Mouse (Mus musculus) megakaryocyte, embryonic 14.5 days (primary cell): ENCODE measurements around the gene Gja5. TPM values are rescaled to one million over a fixed set of nuclear protein-coding genes. Genes with fewer than 3 reads are reported as not detected.

Source experiments
- H3K27me3 ChIP-seq: replicated peaks from 2 replicates; pipeline ENCODE3; 2012; ENCODE audit warnings: inconsistent platforms
- H3K36me3 ChIP-seq: replicated peaks from 2 replicates; pipeline ENCODE3; 2012; ENCODE audit warnings: low read length, inconsistent platforms, mixed read lengths
- H3K4me1 ChIP-seq: 2 replicates; pipeline ENCODE4 v1.6.1; 2012; ENCODE audit warnings: inconsistent platforms
- H3K4me3 ChIP-seq: replicated peaks from 2 replicates; pipeline ENCODE3; 2012; ENCODE audit warnings: moderate library complexity, mild to moderate bottlenecking, inconsistent platforms
- H3K9me3 ChIP-seq: 2 replicates; pipeline ENCODE4 v1.6.1; 2012; ENCODE audit warnings: inconsistent platforms
- FLI1 ChIP-seq: IDR thresholded peaks from 2 replicates; pipeline ENCODE4 v1.6.1; 2012; ENCODE audit warnings: low read length, inconsistent platforms, mixed read lengths
- GATA1 ChIP-seq: IDR thresholded peaks from 3 replicates; pipeline ENCODE4 v1.6.1; 2012; ENCODE audit warnings: mixed read lengths, low read length, inconsistent platforms, borderline replicate concordance
- polyA plus RNA-seq: library from polyadenylated mRNA; stranded (reverse); fragments of >175 nt; gene quantifications from 2 replicates; pipeline ENCODE4 v1.2.3, GENCODE M21; 2012; ENCODE audit warnings: low replicate concordance; ENCODE audit not compliant: insufficient read depth

Gja5 gene
- polyA plus RNA-seq, 1 experiment = not detected

GRCm38 (mm10) chr3:96963088-96964034, 58.9 kb downstream of the Gja5 start:
- no peak for TF ChIP-seq GATA1
- no peak for TF ChIP-seq FLI1
- H3K9me3 ChIP-seq = peaks cover 3% of the 10 kb centered on the region; the same call in 1 of the 2 replicates
- H3K36me3 ChIP-seq = no peaks in the 10 kb centered on the region
- peaks cover 17% of the 10 kb centered on the region for H3K27me3 ChIP-seq
- H3K4me3 ChIP-seq = no peak overlapping the region
- H3K4me1 ChIP-seq = peaks cover 31% of the 10 kb centered on the region

DNA sequence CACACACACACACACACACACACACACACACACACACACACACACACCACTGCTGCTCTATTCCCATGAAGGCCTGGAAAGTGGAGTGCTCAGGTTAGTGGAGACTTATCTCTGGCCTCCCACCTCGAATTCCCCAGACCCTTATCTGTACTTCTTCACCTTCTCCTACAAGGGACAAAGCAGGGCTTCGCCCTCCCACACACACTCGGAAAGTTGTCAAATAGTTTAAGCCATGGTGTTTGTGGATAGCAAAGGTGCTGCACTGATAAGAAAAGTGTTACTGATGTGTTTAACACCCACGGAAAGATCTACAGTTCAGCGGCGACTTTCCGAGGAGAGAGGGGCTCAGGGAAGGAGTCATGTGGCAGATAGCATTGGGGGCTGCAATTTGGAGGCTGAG, 66.5 kb downstream of the Gja5 start:
- Histone ChIP-seq H3K36me3 (no peaks in the 10 kb centered on the region), H3K9me3 (peaks cover 3% of the 10 kb centered on the region; the same call in 1 of the 2 replicates), H3K4me1 (no peaks in the 10 kb centered on the region), H3K27me3 (no peaks in the 10 kb centered on the region), H3K4me3 (no peak overlapping the region)
- TF ChIP-seq FLI1 (no peak), GATA1 (no peak)

DNA sequence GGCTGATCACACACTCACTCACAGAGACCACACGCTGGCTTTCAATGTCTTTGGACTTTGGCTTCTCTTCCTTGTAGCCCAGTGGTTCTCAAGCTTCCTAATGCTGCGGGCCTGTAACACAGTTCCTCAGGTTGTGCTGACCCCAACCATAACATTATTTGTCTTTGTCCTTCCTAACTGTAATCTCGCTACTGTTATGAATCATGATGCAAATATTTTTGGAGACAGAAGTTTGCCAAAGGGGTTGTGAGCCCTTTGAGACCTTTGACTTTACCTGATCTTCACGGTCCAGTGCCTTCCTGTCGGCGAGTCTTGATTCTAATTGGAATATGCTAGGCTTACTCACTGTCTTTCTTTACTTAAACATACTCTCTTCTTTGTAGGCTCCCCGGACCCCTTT, 70.0 kb downstream of the Gja5 start:
- TF ChIP-seq FLI1 (no peak), GATA1 (no peak)
- Histone ChIP-seq H3K4me1 (no peaks in the 10 kb centered on the region), H3K9me3 (no peaks in the 10 kb centered on the region; the same call in 1 of the 2 replicates), H3K4me3 (no peak overlapping the region), H3K27me3 (no peaks in the 10 kb centered on the region), H3K36me3 (no peaks in the 10 kb centered on the region)

GRCm38 (mm10) chr3:96975628-96976027, 71.1 kb downstream of the Gja5 start:
- H3K36me3 ChIP-seq = no peaks in the 10 kb centered on the region
- H3K4me3 ChIP-seq = no peak overlapping the region
- H3K4me1 ChIP-seq = no peaks in the 10 kb centered on the region
- H3K9me3 ChIP-seq = no peaks in the 10 kb centered on the region; the same call in 1 of the 2 replicates
- H3K27me3 ChIP-seq = peaks cover under 1% of the 10 kb centered on the region
- TF ChIP-seq FLI1 = no peak
- no peak for TF ChIP-seq GATA1

DNA sequence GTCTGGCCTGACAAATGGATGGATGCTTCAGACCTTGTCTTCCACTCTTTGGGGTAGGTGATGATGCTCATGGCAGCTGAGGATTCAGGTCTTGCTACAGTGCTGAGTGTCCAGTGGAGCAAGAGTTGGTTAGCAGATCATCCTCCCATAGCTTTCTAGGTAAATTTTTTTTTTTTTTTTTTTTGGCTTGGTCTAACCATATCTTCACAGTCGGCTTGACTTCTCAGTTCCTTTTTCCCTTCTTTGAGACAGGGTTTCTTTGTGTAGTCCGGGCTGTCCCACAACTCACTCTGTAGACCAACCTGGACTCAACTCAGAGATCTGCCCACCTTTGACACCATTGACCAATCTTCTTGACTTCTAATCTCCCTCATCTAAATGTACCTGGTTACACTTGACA, 73.0 kb downstream of the Gja5 start:
- no peak overlapping the region for H3K4me3 ChIP-seq
- no peaks in the 10 kb centered on the region for H3K36me3 ChIP-seq
- no peak for TF ChIP-seq FLI1
- TF ChIP-seq GATA1 = no peak
- no peaks in the 10 kb centered on the region; the same call in 1 of the 2 replicates for H3K9me3 ChIP-seq
- H3K4me1 ChIP-seq = no peaks in the 10 kb centered on the region
- peaks cover 1% of the 10 kb centered on the region for H3K27me3 ChIP-seq

- Histone ChIP-seq H3K27me3 (peaks cover 1% of the 10 kb centered on the region), H3K36me3 (no peaks in the 10 kb centered on the region), H3K4me1 (no peaks in the 10 kb centered on the region), H3K9me3 (no peaks in the 10 kb centered on the region; the same call in 1 of the 2 replicates), H3K4me3 (no peak overlapping the region)
- TF ChIP-seq FLI1 = no peak
These were observed 74.0 kb downstream of the Gja5 start for GRCm38 (mm10) chr3:96978469-96978868.

GRCm38 (mm10) chr3:96979020-96979419, 74.5 kb downstream of the Gja5 start:
- Histone ChIP-seq H3K4me1 (no peaks in the 10 kb centered on the region), H3K9me3 (no peaks in the 10 kb centered on the region; the same call in 1 of the 2 replicates), H3K4me3 (no peak overlapping the region), H3K27me3 (peaks cover 3% of the 10 kb centered on the region), H3K36me3 (no peaks in the 10 kb centered on the region)
- TF ChIP-seq GATA1 = no peak
- TF ChIP-seq FLI1 = no peak

- Histone ChIP-seq H3K4me1 (no peaks in the 10 kb centered on the region), H3K9me3 (no peaks in the 10 kb centered on the region; the same call in 1 of the 2 replicates), H3K27me3 (peaks cover 3% of the 10 kb centered on the region), H3K4me3 (no peak overlapping the region), H3K36me3 (no peaks in the 10 kb centered on the region)
- TF ChIP-seq FLI1 (no peak), GATA1 (no peak)
These were observed 77.3 kb downstream of the Gja5 start for GRCm38 (mm10) chr3:96981833-96982232.

DNA sequence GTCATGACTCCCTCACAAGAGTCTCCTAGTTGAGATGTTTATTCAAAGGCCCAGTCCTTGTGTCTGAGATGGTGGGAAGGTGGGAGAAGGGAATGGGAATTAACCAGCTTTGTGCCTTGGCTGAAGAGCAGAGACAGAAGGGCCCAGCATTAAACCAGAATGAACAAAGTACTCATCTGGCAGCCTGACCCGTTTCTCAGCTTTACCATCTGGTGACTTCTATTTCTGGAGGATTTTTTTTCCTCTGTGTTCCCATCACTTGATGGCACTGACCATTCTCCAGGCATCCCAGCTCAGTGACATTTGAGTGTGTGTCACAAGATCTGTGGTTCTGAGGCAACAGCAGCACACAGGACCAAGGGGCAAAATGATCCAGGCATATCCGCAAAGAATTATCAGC, 78.2 kb downstream of the Gja5 start:
- TF ChIP-seq GATA1 (no peak), FLI1 (no peak)
- Histone ChIP-seq H3K9me3 (no peaks in the 10 kb centered on the region; the same call in 1 of the 2 replicates), H3K36me3 (no peaks in the 10 kb centered on the region), H3K27me3 (peaks cover 3% of the 10 kb centered on the region), H3K4me3 (no peak overlapping the region), H3K4me1 (no peaks in the 10 kb centered on the region)

DNA sequence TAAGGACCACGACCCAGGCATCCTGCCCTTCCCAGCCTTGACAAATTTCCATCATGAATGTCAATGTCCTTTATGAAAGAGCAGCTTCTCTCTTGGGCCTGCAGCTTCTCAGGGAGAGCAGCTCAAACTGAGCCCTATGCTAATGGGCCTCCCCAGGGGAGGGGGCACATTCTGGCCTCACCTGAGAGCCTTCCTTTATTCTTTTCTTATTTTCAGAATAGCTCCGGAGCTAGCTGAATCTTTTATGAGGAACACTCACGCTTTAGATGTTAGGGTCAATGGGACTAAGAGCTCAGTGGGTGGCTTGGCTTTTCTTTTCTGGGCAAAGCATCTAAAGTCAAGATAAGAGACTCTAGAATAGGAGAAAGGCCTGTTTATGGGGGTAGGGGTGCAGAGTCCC, 88.0 kb downstream of the Gja5 start:
- 0 out of 2 replicates have a peak, but pooled peaks cover 3% of the 10 kb centered on the region for H3K9me3 ChIP-seq

More for the DNA sequence above, 88.0 kb downstream of the Gja5 start:
- Histone ChIP-seq H3K36me3 (no peaks in the 10 kb centered on the region), H3K27me3 (no peaks in the 10 kb centered on the region), H3K4me3 (no peak overlapping the region), H3K4me1 (no peaks in the 10 kb centered on the region)
- no peak for TF ChIP-seq GATA1
